18 mouse cellular contexts compared by ENCODE assay signal in genomic region chr10:87153731-87154505, GRCm38 (mm10).
DNase-seq lines count a peak whose midpoint lies in the region; ATAC-seq and TF ChIP-seq lines count a peak whose summit lies in the region.
"Had no signal": no experiment of that assay in that cellular context is flagged by ENCODE, and none has a peak within 500 bp of the region (broad histone marks: within the 10 kb centered on the region; RNA-seq: fewer than 3 reads in every experiment).

No protein-coding gene starts in this region.

- H3K9me3 ChIP-seq in midbrain, embryonic 11.5 days (ENCODE audit: control insufficient read depth, low read length) = no peaks in the 10 kb centered on the region
- H3K9me3 ChIP-seq in midbrain, embryonic 15.5 days = no peaks in the 10 kb centered on the region
- peaks cover 3% of the 10 kb centered on the region; the same call in 1 of the 2 replicates for H3K9me3 ChIP-seq in midbrain, embryonic 14.5 days (ENCODE audit: control insufficient read depth, low read length)
- no peaks in the 10 kb centered on the region for H3K9me3 ChIP-seq in forebrain, embryonic 12.5 days
- H3K9me3 ChIP-seq: heart, embryonic 15.5 days had no signal

- no peaks in the 10 kb centered on the region for H3K27me3 ChIP-seq in midbrain, embryonic 11.5 days (ENCODE audit: control insufficient read depth, insufficient read depth, low read length)
- no peaks in the 10 kb centered on the region for H3K27me3 ChIP-seq in midbrain, embryonic 15.5 days (replicated peaks)
- H3K27me3 ChIP-seq in midbrain, embryonic 14.5 days (ENCODE audit: control insufficient read depth, insufficient read depth, low read length) = no peaks in the 10 kb centered on the region
- no peaks in the 10 kb centered on the region for H3K27me3 ChIP-seq in thymus, adult 2 months (ENCODE audit: control insufficient read depth, insufficient read depth, low read length)
- no peaks in the 10 kb centered on the region for H3K27me3 ChIP-seq in forebrain, embryonic 12.5 days
- H3K27me3 ChIP-seq: CH12.LX; heart, embryonic 15.5 days; hindbrain, embryonic 13.5 days had no signal

- no peak for TF ChIP-seq POLR2A in thymus, adult 2 months (IDR thresholded peaks at IDR 0.05; ENCODE audit: control insufficient read depth, extremely low read depth, insufficient read depth, low read length, poor library complexity)

- ATAC-seq in midbrain, embryonic 11.5 days (ENCODE audit: low FRiP score) = no peak
- no peak for ATAC-seq in midbrain, embryonic 15.5 days (replicated peaks)
- ATAC-seq in midbrain, embryonic 14.5 days (ENCODE audit: low FRiP score, low TSS enrichment) = no peak
- no peak for ATAC-seq in forebrain, embryonic 12.5 days (ENCODE audit: low FRiP score)
- ATAC-seq: forebrain, embryonic 16.5 days had no signal

- no peak overlapping the region for H3K4me3 ChIP-seq in midbrain, embryonic 11.5 days (ENCODE audit: low read depth, low read length)
- H3K4me3 ChIP-seq in midbrain, embryonic 15.5 days = no peak overlapping the region
- H3K4me3 ChIP-seq in midbrain, embryonic 14.5 days (replicated peaks; ENCODE audit: low read depth, low read length) = no peak overlapping the region
- no peak overlapping the region for H3K4me3 ChIP-seq in thymus, adult 2 months (ENCODE audit: control insufficient read depth, insufficient read depth, low read length)
- no peak overlapping the region for H3K4me3 ChIP-seq in forebrain, embryonic 12.5 days (replicated peaks)
- H3K4me3 ChIP-seq: heart, adult 2 months; heart, embryonic 15.5 days; hindbrain, embryonic 13.5 days had no signal

- H3K36me3 ChIP-seq in midbrain, embryonic 11.5 days (ENCODE audit: control insufficient read depth, insufficient read depth, low read length) = no peaks in the 10 kb centered on the region
- no peaks in the 10 kb centered on the region for H3K36me3 ChIP-seq in midbrain, embryonic 15.5 days (replicated peaks)
- no peaks in the 10 kb centered on the region for H3K36me3 ChIP-seq in midbrain, embryonic 14.5 days (ENCODE audit: control insufficient read depth, insufficient read depth, low read length)
- no peaks in the 10 kb centered on the region for H3K36me3 ChIP-seq in thymus, adult 2 months (ENCODE audit: control insufficient read depth, insufficient read depth, low read length)
- no peaks in the 10 kb centered on the region for H3K36me3 ChIP-seq in forebrain, embryonic 12.5 days (replicated peaks)
- H3K36me3 ChIP-seq: heart, embryonic 15.5 days; hindbrain, embryonic 13.5 days had no signal

- 77% methylated on average over 14 of the region's 14 CpGs for WGBS in midbrain, embryonic 11.5 days
- 46% methylated on average over 14 of the region's 14 CpGs for WGBS in midbrain, embryonic 15.5 days
- 42% methylated on average over 14 of the region's 14 CpGs for WGBS in midbrain, embryonic 14.5 days
- 91% methylated on average over 14 of the region's 14 CpGs for WGBS in thymus, adult 2 months
- WGBS in forebrain, embryonic 12.5 days = 83% methylated on average over 14 of the region's 14 CpGs

- no peak overlapping the region for H3K9ac ChIP-seq in midbrain, embryonic 11.5 days (ENCODE audit: low read length)
- H3K9ac ChIP-seq in midbrain, embryonic 15.5 days = no peak overlapping the region
- no peak overlapping the region for H3K9ac ChIP-seq in midbrain, embryonic 14.5 days (replicated peaks; ENCODE audit: low read length)
- H3K9ac ChIP-seq in forebrain, embryonic 12.5 days = no peak overlapping the region
- H3K9ac ChIP-seq: heart, embryonic 15.5 days; hindbrain, embryonic 13.5 days had no signal

- no peak overlapping the region for H3K27ac ChIP-seq in midbrain, embryonic 11.5 days (ENCODE audit: low read depth, low read length)
- H3K27ac ChIP-seq in midbrain, embryonic 15.5 days = no peak overlapping the region
- no peak overlapping the region for H3K27ac ChIP-seq in midbrain, embryonic 14.5 days (replicated peaks; ENCODE audit: low read depth, low read length)
- H3K27ac ChIP-seq in thymus, adult 2 months (ENCODE audit: control insufficient read depth, insufficient read depth, low read length) = no peak overlapping the region
- no peak overlapping the region for H3K27ac ChIP-seq in forebrain, embryonic 12.5 days
- H3K27ac ChIP-seq: heart, adult 2 months; heart, embryonic 15.5 days; hindbrain, embryonic 13.5 days had no signal

- peak; percentile 73 for DNase-seq in midbrain, embryonic 11.5 days (ENCODE audit: low spot score, missing footprints)
- DNase-seq in Muller cell, postnatal 12 days (ENCODE audit: inconsistent ontology term) = peak; percentile 5
- DNase-seq in midbrain, embryonic 14.5 days = peak; percentile 37
- peak; percentile 17 for DNase-seq in retina, postnatal 7 days (ENCODE audit: low read depth, low spot score)
- DNase-seq in thymus, adult 2 months = no peak
- DNase-seq: adrenal gland, postnatal 10 days; cerebellum, adult 18-20 months; cerebellum, adult 9-11 months; gastrocnemius, postnatal 14 days; heart, adult 2 months; heart, postnatal 14 days had no signal

- no peak overlapping the region for H3K4me2 ChIP-seq in midbrain, embryonic 11.5 days
- no peak overlapping the region for H3K4me2 ChIP-seq in midbrain, embryonic 15.5 days
- no peak overlapping the region for H3K4me2 ChIP-seq in midbrain, embryonic 14.5 days (ENCODE audit: low read length)
- H3K4me2 ChIP-seq in forebrain, embryonic 12.5 days = no peak overlapping the region
- H3K4me2 ChIP-seq: heart, embryonic 11.5 days; heart, embryonic 15.5 days; hindbrain, embryonic 13.5 days had no signal

- TF ChIP-seq CTCF in thymus, adult 2 months (IDR thresholded peaks at IDR 0.05; ENCODE audit: borderline replicate concordance, control insufficient read depth, extremely low read depth, insufficient read depth, low read length, poor library complexity) = no peak

- no peaks in the 10 kb centered on the region for H3K4me1 ChIP-seq in midbrain, embryonic 11.5 days (ENCODE audit: control insufficient read depth, insufficient read depth, low read length)
- peaks cover 9% of the 10 kb centered on the region; the same call in 1 of the 2 replicates for H3K4me1 ChIP-seq in midbrain, embryonic 15.5 days
- H3K4me1 ChIP-seq in midbrain, embryonic 14.5 days (ENCODE audit: control insufficient read depth, insufficient read depth, low read length) = peaks cover 3% of the 10 kb centered on the region; the same call in 1 of the 2 replicates
- no peaks in the 10 kb centered on the region for H3K4me1 ChIP-seq in thymus, adult 2 months (replicated peaks; ENCODE audit: control insufficient read depth, insufficient read depth, low read length)
- no peaks in the 10 kb centered on the region for H3K4me1 ChIP-seq in forebrain, embryonic 12.5 days
- H3K4me1 ChIP-seq: heart, embryonic 15.5 days; hindbrain, embryonic 13.5 days had no signal
